Mouse (Mus musculus) brain, embryonic 14.5 days (tissue): ENCODE data around the gene Mylip.

Source experiments
- CTCF ChIP-seq: fragments of 200-500 bp; IDR thresholded peaks from 2 replicates; pipeline ENCODE4 v1.5.1; 2012; ENCODE audit warnings: inconsistent platforms, mild to moderate bottlenecking, moderate library complexity, borderline replicate concordance; ENCODE audit not compliant: insufficient read depth, insufficient read length; ENCODE audit errors: extremely low read depth
- POLR2A ChIP-seq: fragments of 200-500 bp; IDR thresholded peaks from 2 replicates; pipeline ENCODE4 v1.6.1; 2012; ENCODE audit warnings: mild to moderate bottlenecking, inconsistent platforms, borderline replicate concordance; ENCODE audit not compliant: poor library complexity, insufficient read depth, insufficient read length, severe bottlenecking; ENCODE audit errors: extremely low read depth

DNA sequence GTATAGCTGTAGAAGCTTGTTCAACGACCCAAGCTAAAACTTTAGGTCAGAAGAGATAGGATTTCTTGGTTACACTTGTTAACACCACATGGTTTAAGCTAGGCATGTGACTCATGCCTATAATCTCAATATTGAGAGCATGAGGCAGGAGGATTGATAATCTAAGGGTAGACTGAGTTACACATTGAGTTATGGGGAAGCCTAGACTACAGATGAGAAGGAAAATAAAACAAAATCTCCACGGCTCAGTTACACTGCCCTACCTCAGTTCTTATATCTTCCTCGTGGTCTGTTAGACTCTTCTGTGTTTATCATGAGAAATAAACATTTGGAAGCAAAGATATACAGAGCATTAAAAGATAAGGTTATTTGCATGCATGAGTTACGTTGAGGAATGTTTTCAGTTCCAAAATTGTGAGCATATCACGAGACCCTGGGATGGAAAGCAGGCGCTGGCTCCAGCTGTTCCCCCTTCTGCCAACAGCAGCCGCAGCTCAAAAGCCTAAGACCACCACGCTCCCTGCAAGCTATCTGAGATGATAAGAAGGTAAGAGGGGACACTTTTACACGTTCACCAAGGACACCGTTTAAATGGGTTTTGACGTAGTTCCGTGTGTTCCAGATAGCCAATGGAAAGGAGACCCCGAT, 30.7 kb upstream of the Mylip start:
- TF ChIP-seq POLR2A (no peak), CTCF (no peak)
